Mouse (Mus musculus): ENCODE measurements around the gene Kif18a. TPM values are rescaled to one million over a fixed set of nuclear protein-coding genes. Genes with fewer than 3 reads are reported as not detected.

Kif18a gene
- polyA plus RNA-seq, 1 experiment from 2014 or later = 21.1 TPM

- no peak overlapping the region for H3K4me2 ChIP-seq
- peak; percentile 66 for ATAC-seq (replicated peaks; ENCODE audit: low FRiP score)
- WGBS = 20% methylated on average over 1 of the region's 1 CpGs
- H3K9me3 ChIP-seq (replicated peaks) = no peaks in the 10 kb centered on the region
- no peak overlapping the region for H3K27ac ChIP-seq
- no peak overlapping the region for H3K9ac ChIP-seq
- H3K4me3 ChIP-seq (replicated peaks) = no peak overlapping the region
- H3K27me3 ChIP-seq = no peaks in the 10 kb centered on the region
- H3K36me3 ChIP-seq = no peaks in the 10 kb centered on the region
- no peaks in the 10 kb centered on the region for H3K4me1 ChIP-seq
Observed at GRCm38 (mm10) chr2:109386211-109386610, 105.7 kb downstream of the Kif18a start.

GRCm38 (mm10) chr2:109388733-109389132, 108.2 kb downstream of the Kif18a start:
- Histone ChIP-seq H3K9me3 (replicated peaks) (no peaks in the 10 kb centered on the region), H3K4me3 (replicated peaks) (no peak overlapping the region), H3K36me3 (no peaks in the 10 kb centered on the region), H3K4me2 (no peak overlapping the region), H3K4me1 (no peaks in the 10 kb centered on the region), H3K27ac (no peak overlapping the region), H3K9ac (no peak overlapping the region), H3K27me3 (no peaks in the 10 kb centered on the region)
- ATAC-seq (replicated peaks; ENCODE audit: low FRiP score) = no peak
- 73% methylated on average over 5 of the region's 5 CpGs for WGBS

- Histone ChIP-seq H3K27ac (no peak overlapping the region), H3K4me2 (no peak overlapping the region), H3K36me3 (no peaks in the 10 kb centered on the region), H3K4me1 (no peaks in the 10 kb centered on the region), H3K9me3 (replicated peaks) (no peaks in the 10 kb centered on the region), H3K4me3 (replicated peaks) (no peak overlapping the region), H3K9ac (no peak overlapping the region), H3K27me3 (no peaks in the 10 kb centered on the region)
- ATAC-seq (replicated peaks; ENCODE audit: low FRiP score) = no peak
- 36% methylated on average over 1 of the region's 1 CpGs for WGBS
Observed at GRCm38 (mm10) chr2:109389977-109390376, 109.4 kb downstream of the Kif18a start.

Other genes with a start within 250 kb of the Kif18a start
- gene Mettl15, start within 50 bp of the Kif18a start, polyA plus RNA-seq (2015; fragmentation: Nextera tagmentation; extraction: Ambion mirVana) = 12.2 and 12.4 TPM in 2 replicates

All from kidney, embryonic 15.5 days (tissue).